Mouse (Mus musculus) right cerebral cortex, postnatal 14 days (tissue): ENCODE measurements around the gene Gm11127.
"Not testable (repeated sequence)": the region's sequence is repeated elsewhere in the genome, so short reads cannot be mapped to it uniquely, and the experiment has no call there.

Experiments
- DNase-seq: peaks from one replicate; pipeline ENCODE4 v3.0.0; 2022

The Gm11127 gene

GRCm38 (mm10) chr17:36058362-36058761 lies at the start of gene Gm11127:
TSS of gene Gm11127 (minus strand) at chr17:36058371.
- not testable (repeated sequence) for DNase-seq

- not testable (repeated sequence) for DNase-seq
Observed at GRCm38 (mm10) chr17:36102091-36102490, 43.9 kb upstream of the Gm11127 start.

- not testable (repeated sequence) for DNase-seq
Observed at GRCm38 (mm10) chr17:36099603-36100002, 41.4 kb upstream of the Gm11127 start.

GRCm38 (mm10) chr17:36093936-36094335 lies 35.8 kb upstream of the Gm11127 start:
- DNase-seq = no peak

GRCm38 (mm10) chr17:36092520-36092919 lies 34.3 kb upstream of the Gm11127 start:
- not testable (repeated sequence) for DNase-seq

DNA sequence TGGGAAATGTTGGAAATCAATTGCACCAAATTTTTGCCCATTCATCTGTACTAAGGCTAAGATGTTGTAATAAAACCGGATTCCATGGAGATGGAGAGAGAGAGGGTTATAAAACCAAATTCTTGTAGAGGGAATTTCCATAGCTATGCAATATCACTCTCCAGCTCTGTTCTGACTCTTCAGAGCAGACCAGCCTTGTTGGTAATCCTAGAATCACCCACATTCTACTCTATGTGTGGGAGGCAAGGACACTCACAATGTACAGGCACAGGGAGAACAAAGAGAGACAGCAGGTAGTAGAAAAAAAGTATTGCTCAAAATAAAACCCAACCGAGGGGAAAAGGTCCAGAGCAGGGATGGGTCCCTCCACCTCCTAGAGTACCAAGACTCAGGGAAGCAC lies 33.8 kb upstream of the Gm11127 start:
- DNase-seq = not testable (repeated sequence)

DNA sequence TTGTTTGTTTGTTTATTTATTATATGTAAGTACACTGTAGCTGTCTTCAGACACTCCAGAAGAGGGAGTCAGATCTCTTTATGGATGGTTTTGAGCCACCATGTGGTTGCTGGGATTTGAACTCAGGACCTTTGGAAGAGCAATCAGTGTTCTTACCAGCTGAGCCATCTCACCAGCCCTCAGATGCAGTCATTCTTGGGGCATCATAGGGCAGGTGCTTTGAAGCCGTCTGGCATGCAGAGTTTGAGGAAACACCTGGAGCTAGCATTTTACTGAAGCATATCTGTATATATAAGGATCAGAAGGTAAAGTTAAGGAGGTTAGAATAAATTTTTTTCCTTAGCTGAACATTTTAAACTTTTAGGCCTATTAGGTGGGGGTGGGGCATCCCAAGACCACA lies 27.8 kb upstream of the Gm11127 start:
- DNase-seq = not testable (repeated sequence)

DNA sequence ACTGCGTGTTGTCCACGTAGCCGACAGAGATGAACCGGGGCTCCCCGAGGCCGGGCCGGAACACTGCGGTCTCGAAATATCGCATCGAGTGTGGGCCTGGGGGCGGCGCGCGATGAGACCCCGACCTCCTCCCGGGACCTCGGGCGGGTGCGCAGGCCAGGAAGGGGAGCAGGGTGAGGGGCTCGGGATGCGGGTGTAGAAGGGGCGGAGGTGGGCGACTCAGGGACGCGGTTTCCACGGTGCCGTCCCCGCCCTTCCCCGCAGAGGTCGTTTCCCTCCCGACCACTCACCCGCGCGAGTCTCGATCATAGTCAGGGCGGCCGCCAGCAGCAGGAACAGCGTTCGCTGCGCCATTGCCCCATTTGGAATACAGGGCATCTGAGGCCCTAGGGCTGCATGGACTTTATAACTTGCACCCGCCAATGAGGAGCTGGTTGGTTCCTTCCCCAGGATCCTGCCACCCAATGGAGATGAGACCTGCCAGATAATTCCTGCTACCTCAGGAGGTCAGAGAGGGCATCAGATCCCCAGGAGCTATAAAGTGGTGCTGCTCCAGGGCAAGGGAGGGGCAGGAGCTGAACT lies 25.8 kb upstream of the Gm11127 start:
- DNase-seq = no peak

DNA sequence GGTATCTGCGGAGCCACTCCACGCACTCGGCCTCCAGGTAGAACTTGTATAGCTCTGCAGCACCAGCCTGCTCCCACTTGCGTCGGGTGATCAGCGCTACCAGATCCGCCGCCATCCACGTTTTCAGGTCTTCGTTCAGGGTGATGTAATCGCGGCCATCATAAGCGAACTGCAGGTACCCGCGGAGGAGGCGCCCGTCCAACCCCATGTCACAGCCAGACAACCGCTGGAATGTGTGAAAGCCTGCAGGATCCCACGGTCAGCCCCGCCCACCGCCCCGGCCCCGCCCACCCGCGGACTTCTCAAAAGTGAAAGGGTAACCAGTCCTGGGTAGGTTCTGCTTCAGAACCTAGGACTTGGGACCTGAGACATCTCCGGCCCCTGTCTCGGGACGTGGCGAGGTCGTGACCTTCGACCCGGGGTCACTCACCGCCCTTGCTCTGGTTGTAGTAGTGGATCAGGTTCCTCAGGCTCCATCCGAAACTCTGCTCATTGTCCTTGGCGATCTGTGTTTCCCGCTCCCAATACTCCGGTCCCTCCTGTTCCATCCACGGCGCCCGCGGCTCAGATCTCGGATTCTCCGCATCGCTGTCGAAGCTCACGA lies 25.2 kb upstream of the Gm11127 start:
- DNase-seq = peak; percentile 12

DNA sequence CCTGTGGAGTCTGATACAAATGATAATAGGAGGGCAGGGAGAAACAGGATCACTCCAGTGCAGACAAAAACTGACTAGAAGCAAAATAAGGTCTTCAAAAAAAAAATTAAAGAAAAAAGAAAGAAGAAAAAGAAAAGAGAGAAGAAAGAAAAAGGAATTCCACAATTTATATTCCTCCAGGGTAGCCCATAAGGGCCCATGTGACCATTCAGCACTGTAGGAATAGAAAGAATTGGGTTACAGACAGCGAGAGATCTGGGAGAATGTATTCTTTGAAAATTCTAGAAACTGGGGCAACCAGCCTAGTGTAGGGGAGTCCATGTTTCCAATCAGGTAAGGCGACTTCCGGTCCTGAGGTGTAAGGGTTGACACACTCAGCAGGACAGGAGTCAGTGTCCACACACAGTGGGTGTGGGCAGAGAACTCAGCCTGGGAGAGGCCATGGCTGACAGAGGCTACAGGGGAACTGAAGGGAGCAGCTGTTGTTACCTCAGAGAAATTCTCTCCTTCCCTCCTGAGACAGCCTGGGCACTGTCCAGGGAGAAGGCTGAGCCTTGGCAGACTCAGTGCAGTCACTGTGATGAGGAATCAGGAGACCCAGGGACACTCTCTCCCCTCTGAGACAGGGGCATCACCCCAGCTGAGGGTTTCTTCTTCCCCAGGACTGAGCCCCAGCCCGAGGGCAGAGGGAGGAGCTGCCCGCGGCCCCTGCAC lies 24.5 kb upstream of the Gm11127 start:
- not testable (repeated sequence) for DNase-seq

- not testable (repeated sequence) for DNase-seq
Observed at GRCm38 (mm10) chr17:36081901-36082300, 23.7 kb upstream of the Gm11127 start.

DNA sequence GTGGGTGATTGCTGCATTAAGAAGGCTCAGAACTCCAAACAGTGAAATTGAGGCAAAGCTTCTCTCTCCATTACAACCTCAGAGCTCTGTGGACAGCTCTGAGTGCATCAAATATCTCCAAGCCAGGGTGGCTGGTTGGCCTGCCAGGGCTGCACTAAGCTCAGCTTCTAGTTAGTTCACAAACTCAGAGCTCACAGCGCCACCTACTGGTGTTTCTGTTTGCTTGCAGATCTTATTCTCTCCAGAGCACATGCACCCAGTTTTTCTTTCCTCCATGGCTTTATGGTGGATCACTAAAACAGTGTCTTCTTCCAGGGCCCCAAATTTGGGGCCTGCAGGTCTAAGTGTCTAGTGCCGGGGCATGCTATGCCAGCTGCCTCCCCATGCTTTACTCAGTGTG lies 2.7 kb upstream of the Gm11127 start:
- DNase-seq = peak; percentile 96

DNA sequence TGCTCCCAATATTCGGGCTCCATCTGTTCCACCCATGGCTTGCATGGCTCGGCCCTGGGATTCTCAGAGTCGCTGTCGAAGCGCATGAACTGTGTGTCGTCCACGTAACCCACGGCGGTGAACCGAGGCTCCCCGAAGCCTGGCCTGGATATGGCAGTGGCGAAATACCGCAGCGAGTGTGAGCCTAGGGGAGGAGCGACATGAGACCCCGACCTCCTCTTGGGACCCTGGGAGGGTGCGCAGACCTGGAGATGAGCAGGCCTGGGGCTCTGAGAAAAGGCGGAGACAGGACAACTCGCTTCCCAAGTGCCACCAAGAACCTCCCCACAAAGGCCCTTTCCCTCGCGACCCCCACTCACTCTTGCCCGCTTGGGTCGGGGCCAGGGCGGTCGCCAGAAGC lies 244 bp downstream of the Gm11127 start:
- not testable (repeated sequence) for DNase-seq

GRCm38 (mm10) chr17:36043286-36043685 lies 14.9 kb downstream of the Gm11127 start:
- no peak for DNase-seq

DNA sequence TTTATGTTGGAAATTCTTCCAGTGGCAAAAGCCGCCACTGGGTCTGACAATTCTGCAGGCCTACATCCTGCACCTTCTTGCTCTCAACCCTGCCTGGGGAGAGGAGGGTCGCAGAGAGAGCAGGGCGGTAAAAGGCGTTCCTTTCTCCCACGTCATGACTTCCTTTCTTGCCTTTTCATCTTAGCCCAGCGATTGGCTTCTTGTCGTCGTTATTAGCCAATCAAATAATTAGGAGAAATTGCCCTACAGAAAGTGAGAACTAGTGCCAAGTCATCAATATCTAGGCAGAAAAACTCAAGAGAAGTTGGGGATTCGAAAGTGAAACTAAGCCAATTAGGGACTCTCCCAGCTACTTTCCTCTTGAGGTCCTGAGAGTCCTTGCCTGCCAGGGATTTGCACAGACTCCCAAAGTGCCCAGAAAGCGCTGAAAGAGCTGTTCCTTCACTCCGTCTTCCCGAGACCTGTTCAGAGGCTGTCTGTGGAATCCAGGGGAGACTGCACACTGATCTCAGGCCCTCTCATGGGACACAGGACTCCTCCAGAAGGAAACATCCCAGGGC lies 15.5 kb downstream of the Gm11127 start, which contains the start of the genes H2-T22 and Gm6034:
Gene H2-T22, minus strand, starts transcription at position 138 of the 560 bp plus-strand sequence.
Gene Gm6034, plus strand, starts transcription at position 352 of the 560 bp plus-strand sequence.
- not testable (repeated sequence) for DNase-seq

- DNase-seq = not testable (repeated sequence)
Observed at GRCm38 (mm10) chr17:36042055-36042454, 16.1 kb downstream of the Gm11127 start.

DNA sequence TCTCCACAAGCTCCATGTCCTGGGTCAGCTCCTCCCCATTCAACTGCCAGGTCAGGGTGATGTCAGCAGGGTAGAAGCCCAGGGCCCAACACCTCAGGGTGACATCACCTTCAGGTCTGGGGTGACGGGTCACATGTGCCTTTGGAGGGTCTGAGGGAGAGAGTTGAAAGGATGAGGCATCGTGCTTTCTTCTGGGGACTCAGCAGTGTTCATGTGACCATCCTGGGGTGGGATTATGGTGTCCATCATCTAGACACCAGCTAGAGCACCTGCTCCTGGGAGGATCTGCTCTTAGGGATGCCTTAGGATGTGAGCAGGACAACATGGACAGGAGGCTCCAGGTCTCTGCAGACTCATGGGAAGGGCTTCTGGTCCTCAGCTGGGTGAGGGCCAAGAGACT lies 17.6 kb downstream of the Gm11127 start:
- not testable (repeated sequence) for DNase-seq

- not testable (repeated sequence) for DNase-seq
Observed at GRCm38 (mm10) chr17:36036126-36036525, 22.0 kb downstream of the Gm11127 start.

DNA sequence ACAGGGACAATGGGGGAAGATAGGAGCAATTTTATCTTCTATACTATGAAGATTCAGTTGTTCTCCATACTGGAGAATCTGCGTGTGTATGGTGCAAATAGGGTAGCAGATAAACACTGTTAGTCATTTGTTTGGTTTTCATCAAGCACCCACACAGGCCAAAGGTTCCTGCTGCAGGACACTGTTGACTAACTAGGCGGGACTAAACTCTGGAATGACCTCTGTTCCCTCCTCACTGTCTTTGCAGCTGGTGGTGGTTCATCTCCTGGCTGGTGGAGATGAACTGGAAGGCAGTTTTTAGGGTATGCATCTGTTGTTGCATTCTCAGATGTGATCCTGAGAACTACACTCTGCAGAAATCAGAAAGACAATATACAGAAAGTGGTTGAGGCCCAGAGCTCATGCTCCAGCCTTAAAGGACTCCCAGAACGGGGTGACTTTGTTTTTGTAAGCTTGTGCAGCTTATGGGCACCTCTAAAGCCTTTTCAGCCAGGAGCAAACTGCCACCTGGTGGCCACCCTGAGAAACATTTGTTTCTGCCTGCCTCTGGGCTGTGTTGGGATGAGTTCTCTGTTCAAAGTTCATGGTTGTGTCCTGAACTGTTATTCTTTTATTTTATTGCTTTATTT lies 23.0 kb downstream of the Gm11127 start:
- DNase-seq = peak; percentile 49

DNA sequence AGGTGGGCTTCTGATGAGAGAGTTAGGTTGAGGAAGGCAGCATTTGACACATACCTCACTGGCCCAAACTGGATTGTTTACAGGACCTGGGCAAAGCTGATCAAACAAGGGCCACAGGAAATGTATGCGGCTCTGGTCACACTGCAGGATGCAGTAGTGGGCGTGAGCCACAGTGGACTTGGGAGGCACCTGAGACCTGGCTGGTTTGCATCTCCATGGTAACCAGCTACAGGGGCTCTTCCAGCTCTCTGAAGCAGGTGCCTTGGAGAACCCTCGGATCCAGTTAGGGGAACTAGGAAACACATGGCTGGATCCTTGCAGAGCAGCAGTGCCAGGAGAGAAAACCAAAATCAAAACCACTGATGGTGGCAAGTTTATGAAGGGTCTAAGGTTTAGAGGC lies 23.6 kb downstream of the Gm11127 start:
- DNase-seq = not testable (repeated sequence)

- DNase-seq = not testable (repeated sequence)
Observed at GRCm38 (mm10) chr17:36032351-36032875, 25.8 kb downstream of the Gm11127 start, which contains the start of gene H2-T23. TSS of gene H2-T23 (minus strand) at chr17:36032855.

DNA sequence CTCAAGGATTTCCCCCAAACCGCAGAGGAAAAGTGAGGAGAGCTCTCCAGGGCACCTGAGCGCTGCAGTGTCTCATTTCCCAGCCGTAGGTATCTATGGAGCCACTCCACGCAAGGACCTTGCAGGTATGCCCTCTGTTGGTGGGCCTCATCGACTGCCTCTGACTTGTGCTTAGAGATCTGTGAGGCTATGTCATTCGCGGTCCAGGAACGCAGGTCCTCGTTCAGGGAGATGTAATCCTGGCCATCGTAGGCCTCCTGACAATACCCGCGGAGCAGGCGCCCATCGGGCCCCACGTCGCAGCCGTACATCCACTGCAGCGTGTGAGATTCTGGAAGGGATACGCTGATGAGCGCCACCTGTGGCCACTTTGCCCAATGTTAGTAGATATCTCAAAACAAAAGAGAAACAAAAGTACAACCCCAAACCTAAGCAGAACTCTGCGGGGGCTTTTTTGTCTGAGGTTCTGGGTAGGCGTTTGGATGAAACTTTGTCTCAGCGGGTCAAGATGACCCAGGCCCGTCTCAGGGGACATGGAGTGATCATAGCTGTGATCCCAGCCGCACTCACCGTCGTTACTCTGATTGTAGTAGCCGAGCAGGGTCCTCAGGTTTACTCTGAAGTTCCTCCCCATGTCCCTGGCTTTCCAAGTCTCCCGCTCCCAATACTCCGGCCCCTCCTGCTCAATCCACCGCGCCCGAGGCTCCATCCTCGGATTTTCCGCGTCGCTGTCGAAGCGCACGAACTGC lies 26.4 kb downstream of the Gm11127 start:
- DNase-seq = not testable (repeated sequence)
